Mouse (Mus musculus): ENCODE results near the gene Ano6. TPM values are rescaled to one million over a fixed set of nuclear protein-coding genes. Genes with fewer than 3 reads are reported as not detected.
A peak's percentile ranks its signal among the peaks of the same experiment; 100 is the strongest.

The Ano6 gene
- total RNA-seq, 2 experiments from 2014 or later = 10.5 to 18.0 TPM

DNA sequence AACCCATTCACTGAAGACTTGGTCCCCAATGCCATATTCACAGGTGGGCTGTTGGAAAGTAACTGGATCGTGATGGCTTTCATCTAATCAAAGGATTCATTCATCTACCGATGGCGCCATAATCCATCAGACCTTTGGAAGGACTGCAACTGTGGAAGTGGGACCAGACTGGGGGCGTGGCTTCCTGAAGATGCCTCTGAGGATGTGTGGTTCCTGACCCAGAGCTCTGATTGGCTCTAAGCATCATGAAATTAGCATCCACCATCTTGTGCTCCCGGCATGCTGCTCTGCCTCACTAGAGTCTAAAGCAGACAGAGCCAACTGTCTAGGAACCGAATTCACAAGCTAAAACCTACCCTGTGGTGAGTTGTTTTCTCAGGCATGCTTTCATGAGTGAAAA lies 24.7 kb upstream of the Ano6 start:
- no peak for ATAC-seq (replicated peaks; ENCODE audit: low FRiP score, low TSS enrichment, poor library complexity, severe bottlenecking)

- peak; percentile 45; the same call in 1 of the 2 replicates for ATAC-seq (replicated peaks; ENCODE audit: low FRiP score, low TSS enrichment, poor library complexity, severe bottlenecking)
Measured at GRCm38 (mm10) chr15:95767825-95768224, 22.8 kb upstream of the Ano6 start.

DNA sequence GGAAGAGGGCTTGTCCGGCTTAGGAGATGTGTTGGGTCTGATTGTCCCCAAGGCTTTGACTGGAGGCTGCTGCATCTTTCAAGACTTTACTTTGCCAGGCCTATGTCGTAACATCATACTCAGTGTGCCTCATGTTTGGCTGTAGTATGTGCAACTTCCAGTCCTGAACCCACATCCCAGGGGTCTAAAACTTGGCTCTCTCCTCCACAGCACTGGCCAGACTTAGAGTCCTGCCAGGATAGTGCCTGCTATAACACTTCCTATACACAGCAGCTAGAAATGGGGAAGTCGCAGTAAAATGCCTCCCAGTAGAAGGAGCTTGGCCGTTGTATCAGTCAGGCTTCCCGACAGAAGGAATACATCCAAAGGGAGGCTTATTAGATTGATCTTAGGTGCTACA lies 21.9 kb upstream of the Ano6 start:
- ATAC-seq (replicated peaks; ENCODE audit: low FRiP score, low TSS enrichment, poor library complexity, severe bottlenecking) = no peak

DNA sequence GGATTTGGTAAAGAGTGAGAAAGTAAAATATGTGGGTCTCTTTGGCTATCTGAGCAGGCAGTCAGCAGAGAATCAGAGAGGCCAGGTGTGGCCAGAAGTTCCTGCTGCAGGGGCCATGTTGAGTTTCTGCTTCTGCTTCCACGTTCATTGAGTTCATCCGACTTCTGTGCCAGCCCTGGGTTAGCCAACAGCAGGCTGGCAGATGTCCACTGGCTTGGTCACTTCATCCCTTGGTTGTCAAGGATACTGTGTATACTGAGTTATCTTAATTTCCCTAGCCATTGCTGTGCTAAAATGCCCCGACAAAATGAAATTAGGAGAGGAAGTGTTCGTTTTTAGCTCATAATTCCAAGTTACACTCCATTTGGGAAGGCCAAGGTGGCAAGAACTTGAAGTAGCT lies 21.1 kb upstream of the Ano6 start:
- ATAC-seq (replicated peaks; ENCODE audit: low FRiP score, low TSS enrichment, poor library complexity, severe bottlenecking) = no peak

- no peak for ATAC-seq (replicated peaks; ENCODE audit: low FRiP score, low TSS enrichment, poor library complexity, severe bottlenecking)
Measured at GRCm38 (mm10) chr15:95770307-95770706, 20.3 kb upstream of the Ano6 start.

DNA sequence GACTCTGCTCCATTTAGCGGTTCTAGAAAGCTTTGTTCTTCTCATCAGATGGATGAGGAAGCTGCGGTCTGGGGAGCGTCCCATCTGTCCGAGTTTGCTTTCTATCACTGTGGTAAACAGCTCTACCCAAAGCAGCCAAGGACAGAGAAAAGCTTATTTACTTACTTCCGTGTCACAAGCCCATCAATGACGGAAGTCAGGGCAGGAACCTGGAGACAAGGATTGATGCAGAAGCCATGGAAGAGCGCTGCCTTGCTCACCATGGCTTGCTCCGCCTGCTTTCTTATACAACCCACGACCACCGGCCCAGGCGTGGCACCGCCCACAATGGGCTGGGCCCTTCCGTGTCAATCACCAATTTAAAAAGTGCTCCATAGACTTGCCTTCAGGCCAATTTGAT lies 18.3 kb upstream of the Ano6 start:
- ATAC-seq (replicated peaks; ENCODE audit: low FRiP score, low TSS enrichment, poor library complexity, severe bottlenecking) = no peak

- ATAC-seq (replicated peaks; ENCODE audit: low FRiP score, low TSS enrichment, poor library complexity, severe bottlenecking) = peak; percentile 87
Measured at GRCm38 (mm10) chr15:95772861-95773836, 17.5 kb upstream of the Ano6 start.

- peak; percentile 35; the same call in 1 of the 2 replicates for ATAC-seq (replicated peaks; ENCODE audit: low FRiP score, low TSS enrichment, poor library complexity, severe bottlenecking)
Measured at GRCm38 (mm10) chr15:95774197-95774596, 16.4 kb upstream of the Ano6 start.

GRCm38 (mm10) chr15:95774674-95775414 lies 15.8 kb upstream of the Ano6 start:
- ATAC-seq (replicated peaks; ENCODE audit: low FRiP score, low TSS enrichment, poor library complexity, severe bottlenecking) = no peak

- no peak for ATAC-seq (replicated peaks; ENCODE audit: low FRiP score, low TSS enrichment, poor library complexity, severe bottlenecking)
Measured at GRCm38 (mm10) chr15:95777743-95778142, 12.9 kb upstream of the Ano6 start.

DNA sequence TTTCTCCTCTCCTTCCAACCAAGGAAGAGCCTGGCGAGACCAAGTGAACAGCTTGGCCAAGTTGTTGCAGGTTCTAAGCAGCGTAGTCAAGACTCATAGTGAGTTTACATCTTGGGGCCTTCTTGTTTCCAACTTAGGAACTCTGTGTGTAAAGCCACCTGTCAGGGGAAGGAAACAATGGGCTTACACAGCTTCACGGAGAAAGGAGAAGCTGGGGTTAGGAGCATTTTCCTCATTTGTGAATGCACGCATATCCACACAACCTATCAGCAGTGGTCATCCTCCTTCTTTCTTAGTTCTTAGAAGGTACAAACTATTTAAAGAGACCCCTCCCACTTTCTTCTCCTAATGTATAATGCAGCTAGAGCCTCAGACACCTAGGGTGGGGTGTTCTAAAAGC lies 11.9 kb upstream of the Ano6 start:
- ATAC-seq (replicated peaks; ENCODE audit: low FRiP score, low TSS enrichment, poor library complexity, severe bottlenecking) = no peak

DNA sequence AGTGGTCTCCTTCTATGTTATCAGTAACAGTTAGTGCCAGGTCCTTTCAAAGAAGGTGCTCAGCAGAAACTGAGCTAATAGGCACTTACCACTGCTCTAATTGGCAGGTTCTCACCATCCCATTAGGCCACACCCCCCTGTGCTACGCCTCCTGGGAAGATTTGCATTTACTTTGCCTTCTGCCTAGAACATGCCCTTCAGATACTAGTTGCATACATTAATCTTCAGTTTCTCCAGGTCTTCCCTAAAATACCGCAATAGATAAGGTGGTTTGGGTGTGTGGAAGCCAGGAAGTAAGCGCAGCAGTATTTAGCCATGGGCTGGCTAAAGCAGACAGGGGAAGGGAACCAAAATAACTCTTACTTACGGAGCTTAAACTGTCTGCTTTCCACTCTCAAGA lies 4.0 kb upstream of the Ano6 start:
- ATAC-seq (replicated peaks; ENCODE audit: low FRiP score, low TSS enrichment, poor library complexity, severe bottlenecking) = no peak

DNA sequence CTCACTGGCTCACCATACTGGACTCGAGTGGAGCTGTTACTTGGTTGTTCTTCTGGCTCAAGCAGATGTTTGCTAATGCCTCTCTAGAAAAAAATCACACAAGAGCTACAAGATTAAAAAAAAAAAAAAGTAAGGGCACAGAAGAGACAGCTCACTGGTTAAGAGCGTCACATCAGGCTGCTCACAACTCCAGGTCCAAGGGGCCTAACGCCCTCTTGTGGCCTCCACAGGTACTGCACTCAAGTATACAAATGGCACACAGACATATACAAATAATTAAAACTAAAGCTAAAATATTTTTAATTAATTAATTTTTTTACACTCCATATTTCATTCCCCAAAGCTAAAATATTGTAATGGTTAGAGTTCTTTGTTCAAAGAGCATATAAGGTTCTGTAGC lies 3.1 kb upstream of the Ano6 start:
- no peak for ATAC-seq (replicated peaks; ENCODE audit: low FRiP score, low TSS enrichment, poor library complexity, severe bottlenecking)

- peak; percentile 28 for ATAC-seq (replicated peaks; ENCODE audit: low FRiP score, low TSS enrichment, poor library complexity, severe bottlenecking)
Measured at GRCm38 (mm10) chr15:95789562-95790528, 798 bp upstream of the Ano6 start.

- no peak for ATAC-seq (replicated peaks; ENCODE audit: low FRiP score, low TSS enrichment, poor library complexity, severe bottlenecking)
Measured at GRCm38 (mm10) chr15:95791141-95791791, 623 bp downstream of the Ano6 start.

- ATAC-seq (replicated peaks; ENCODE audit: low FRiP score, low TSS enrichment, poor library complexity, severe bottlenecking) = no peak
Measured at GRCm38 (mm10) chr15:95791855-95792254, 1.2 kb downstream of the Ano6 start.

GRCm38 (mm10) chr15:95792261-95793260 lies 1.9 kb downstream of the Ano6 start:
- ATAC-seq (replicated peaks; ENCODE audit: low FRiP score, low TSS enrichment, poor library complexity, severe bottlenecking) = no peak
